In the genomic region with DNA sequence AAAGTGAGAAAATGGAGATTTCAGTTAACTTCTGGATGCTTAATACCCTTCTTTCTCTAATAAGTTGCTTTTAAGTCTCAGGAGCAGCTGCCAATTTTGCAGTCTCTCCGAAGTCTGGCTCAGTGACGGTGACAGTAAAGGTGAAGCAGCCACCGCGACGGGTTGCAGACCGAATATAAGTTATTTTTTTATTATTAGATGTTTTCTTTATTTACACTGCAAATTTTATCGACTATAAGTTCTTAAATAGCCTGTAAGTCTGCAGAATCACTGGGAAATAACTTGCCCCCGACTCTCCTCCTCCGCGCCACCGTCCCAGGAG, we compare ENCODE assay signal across 8 mouse cellular contexts. TPM values are rescaled to one million over a fixed set of nuclear protein-coding genes. Genes with fewer than 3 reads are reported as not detected.
DNase-seq lines count a peak whose midpoint lies in the region; ATAC-seq and TF ChIP-seq lines count a peak whose summit lies in the region.

No protein-coding gene starts in this region.

- under 1% methylated on average over 11 of the region's 11 CpGs for WGBS in heart, postnatal 0 days
- under 1% methylated on average over 11 of the region's 11 CpGs for WGBS in bone marrow, adult 2 months
- 3% methylated on average over 11 of the region's 11 CpGs for WGBS in hindbrain, embryonic 10.5 days
- WGBS in midbrain, embryonic 10.5 days: 2% methylated on average over 11 of the region's 11 CpGs

- DNase-seq in heart, postnatal 0 days (ENCODE audit: low spot score): no peak
- no peak for DNase-seq in heart, adult 18-20 months
- DNase-seq in hindbrain, embryonic 10.5 days (ENCODE audit: low spot score): no peak
- DNase-seq in midbrain, embryonic 10.5 days (ENCODE audit: low spot score): no peak
- no peak for DNase-seq in cerebellum, postnatal 10 days
- no peak for DNase-seq in adrenal gland, postnatal 14 days
- no peak for DNase-seq in cerebellum, adult 9-10 months

- no peaks in the 10 kb centered on the region for H3K36me3 ChIP-seq in heart, postnatal 0 days (replicated peaks; ENCODE audit: control insufficient read depth, insufficient read depth, low read length)
- H3K36me3 ChIP-seq in hindbrain, embryonic 10.5 days: no peaks in the 10 kb centered on the region
- H3K36me3 ChIP-seq in midbrain, embryonic 10.5 days: no peaks in the 10 kb centered on the region

- H3K27ac ChIP-seq in heart, postnatal 0 days (ENCODE audit: low read depth): peak overlapping the region; percentile 72
- H3K27ac ChIP-seq in bone marrow, adult 2 months (ENCODE audit: control insufficient read depth, insufficient read depth, low read depth, low read length, poor library complexity): no peak overlapping the region
- peak overlapping the region; percentile 98 for H3K27ac ChIP-seq in hindbrain, embryonic 10.5 days
- peak overlapping the region; percentile 98 for H3K27ac ChIP-seq in midbrain, embryonic 10.5 days (replicated peaks)

- peaks cover 13% of the 10 kb centered on the region for H3K4me1 ChIP-seq in heart, postnatal 0 days (ENCODE audit: control insufficient read depth, insufficient read depth)
- no peaks in the 10 kb centered on the region for H3K4me1 ChIP-seq in bone marrow, adult 2 months (ENCODE audit: control insufficient read depth, insufficient read depth, low read length)
- H3K4me1 ChIP-seq in hindbrain, embryonic 10.5 days (replicated peaks): peaks cover 20% of the 10 kb centered on the region
- peaks cover 32% of the 10 kb centered on the region for H3K4me1 ChIP-seq in midbrain, embryonic 10.5 days

- H3K4me2 ChIP-seq in heart, postnatal 0 days (ENCODE audit: low read depth, low read length): peak overlapping the region; percentile 74

- no peak for TF ChIP-seq CTCF in heart, postnatal 0 days (IDR thresholded peaks at IDR 0.05; ENCODE audit: low read depth)
- no peak for TF ChIP-seq CTCF in bone marrow, adult 2 months (IDR thresholded peaks at IDR 0.05; ENCODE audit: control insufficient read depth, insufficient read depth, low read length)

- H3K9ac ChIP-seq in heart, postnatal 0 days (replicated peaks; ENCODE audit: low read depth, low read length): peak overlapping the region; percentile 97

- H3K4me3 ChIP-seq in heart, postnatal 0 days (ENCODE audit: low read depth, low read length): peak overlapping the region; percentile 94
- peak overlapping the region; percentile 88 for H3K4me3 ChIP-seq in bone marrow, adult 2 months (replicated peaks; ENCODE audit: control insufficient read depth, low read depth, low read length)
- H3K4me3 ChIP-seq in hindbrain, embryonic 10.5 days: peak overlapping the region; percentile 82
- peak overlapping the region; percentile 84 for H3K4me3 ChIP-seq in midbrain, embryonic 10.5 days

- TF ChIP-seq POLR2A in bone marrow, adult 2 months (IDR thresholded peaks at IDR 0.05; ENCODE audit: borderline replicate concordance, control insufficient read depth, low read depth, low read length): no peak

- no peak for TF ChIP-seq EP300 in heart, postnatal 0 days (IDR thresholded peaks at IDR 0.05; ENCODE audit: low read depth)

- H3K27me3 ChIP-seq in heart, postnatal 0 days (ENCODE audit: control insufficient read depth, insufficient read depth, low read length): no peaks in the 10 kb centered on the region
- no peaks in the 10 kb centered on the region for H3K27me3 ChIP-seq in hindbrain, embryonic 10.5 days (ENCODE audit: insufficient read depth, poor library complexity, severe bottlenecking)
- no peaks in the 10 kb centered on the region for H3K27me3 ChIP-seq in midbrain, embryonic 10.5 days (ENCODE audit: low read depth, poor library complexity, severe bottlenecking)

- ATAC-seq in heart, postnatal 0 days (ENCODE audit: insufficient read depth, low read depth): no peak

- H3K9me3 ChIP-seq in heart, postnatal 0 days (replicated peaks; ENCODE audit: control insufficient read depth, low read length): no peaks in the 10 kb centered on the region
- no peaks in the 10 kb centered on the region for H3K9me3 ChIP-seq in hindbrain, embryonic 10.5 days
- H3K9me3 ChIP-seq in midbrain, embryonic 10.5 days (replicated peaks): no peaks in the 10 kb centered on the region

RNA-seq across cellular contexts. Expression of a gene that starts 1.0 kb away (rescaled TPM):
- total RNA-seq in heart, postnatal 0 days (2014; rRNA removed; ENCODE audit: low replicate concordance): 13.4 and 22.4 TPM in 2 replicates
- 13.8 and 14.5 TPM in 2 replicates for polyA plus RNA-seq in heart, postnatal 0 days (2015; fragmentation: Nextera tagmentation; extraction: Ambion mirVana)
- total RNA-seq in heart, adult 18-20 months (2021): 10 to 100 TPM; 24.5 to 26.7 TPM
- 7.6 and 21.8 TPM in 2 replicates for polyA plus RNA-seq in bone marrow, adult 2 months (2011; ENCODE audit: insufficient read depth, insufficient read length, low replicate concordance, missing spikeins)
- polyA plus RNA-seq in hindbrain, embryonic 10.5 days (2016; fragmentation: Nextera tagmentation; extraction: Ambion mirVana): 27.0 and 32.7 TPM in 2 replicates
- 27.6 and 35.0 TPM in 2 replicates for polyA plus RNA-seq in midbrain, embryonic 10.5 days (2016; fragmentation: Nextera tagmentation; extraction: Ambion mirVana)
- total RNA-seq in adrenal gland, postnatal 14 days (2021): 31.6 and 39.8 TPM in 2 replicates
